Mouse (Mus musculus) left cerebral cortex, postnatal 10 days (tissue): ENCODE results near the gene Nt5c2. TPM values are rescaled to one million over a fixed set of nuclear protein-coding genes. Genes with fewer than 3 reads are reported as not detected.

Experiments used
- DNase-seq, 2 experiments: peaks; one replicate each; pipeline ENCODE4 v3.0.0; 2021 to 2022; ENCODE audit warnings: low spot score in 2 of 2, mixed read lengths in 1 of 2; ENCODE audit errors: extremely low spot score in 1 of 2
- intact Hi-C: fragments of 180-260 bp; cut with DNase I; formaldehyde crosslinking; loops from one replicate; pipeline ENCODE4 v1.15.1; 2025
- total RNA-seq, 2 experiments: library from RNA; stranded (reverse); gene quantifications; 2 replicates each; pipeline ENCODE4 v1.2.3; 2021

Nt5c2 gene
- total RNA-seq, result 10 to 100 TPM; 76.4 to 87.4 TPM

- DNase-seq, result peak; percentile 59 to 85
- intact Hi-C loops, result no loop called here
These were observed at the start of gene Nt5c2, which contains the start of gene Ina for GRCm38 (mm10) chr19:47014447-47015381. Gene Nt5c2 (minus strand): TSS chr19:47015153. Gene Ina (plus strand): TSS chr19:47014698.

DNA sequence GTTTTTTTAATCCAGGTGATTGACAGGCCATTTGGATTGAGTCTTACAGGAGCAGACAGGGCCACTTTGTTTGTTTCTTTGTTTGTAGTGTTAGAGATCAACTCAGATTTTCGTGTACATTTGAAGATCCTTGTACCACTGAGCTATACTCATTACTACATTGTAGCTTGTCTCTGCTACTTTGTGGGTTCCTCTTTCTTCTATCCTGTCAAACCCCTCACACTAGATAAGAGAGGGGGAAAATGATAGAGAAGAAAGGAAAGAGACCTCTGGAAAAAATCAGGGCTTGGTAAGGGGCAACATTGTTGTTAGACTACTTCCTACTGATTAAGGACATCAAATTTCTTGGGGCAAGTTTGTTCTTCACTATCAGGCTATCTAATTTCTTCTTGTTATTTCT is 42.7 kb upstream of the Nt5c2 start:
- intact Hi-C loops, result no loop called here
- no peak for DNase-seq

DNA sequence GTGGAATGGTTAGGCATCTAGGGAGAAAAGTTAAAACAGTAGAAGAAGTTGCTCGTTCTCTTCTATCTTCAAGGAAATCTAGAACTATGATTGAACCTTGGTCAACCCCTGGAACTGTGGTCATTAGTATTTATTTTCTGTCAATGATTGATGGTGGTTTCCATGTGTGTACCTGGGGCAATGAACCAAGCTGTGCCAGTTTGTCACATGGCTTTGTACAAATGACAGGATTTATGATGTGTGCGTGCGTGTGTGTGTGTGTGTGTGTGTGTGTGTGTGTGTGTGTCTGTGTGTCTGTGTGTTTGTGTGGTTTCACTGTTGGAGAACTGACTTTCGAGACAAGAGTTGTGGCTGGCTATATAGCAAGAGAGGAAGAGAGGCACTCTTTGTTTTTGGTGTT is 38.5 kb upstream of the Nt5c2 start:
- DNase-seq, result no peak
- intact Hi-C loops, result no loop called here

DNA sequence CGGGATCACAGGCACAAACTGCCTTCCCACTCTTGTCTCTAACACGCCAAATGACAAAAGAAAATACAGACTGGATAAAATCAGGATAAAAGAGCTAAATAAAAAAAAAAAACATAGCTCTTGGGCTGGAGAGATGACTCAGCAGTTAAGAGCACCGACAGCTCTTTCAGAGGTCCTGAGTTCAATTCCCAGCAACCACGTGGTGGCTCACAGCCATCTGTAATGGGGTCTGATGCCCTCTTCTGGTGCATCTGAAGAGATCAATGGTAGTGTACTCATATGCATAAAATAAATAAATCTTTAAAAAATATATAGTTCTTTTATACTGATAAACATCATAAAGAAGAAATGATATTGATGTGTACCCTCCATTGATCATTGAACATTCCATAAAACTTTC is 38.0 kb upstream of the Nt5c2 start:
- no peak for DNase-seq
- intact Hi-C loops, result no loop called here

GRCm38 (mm10) chr19:47050271-47051032 is 35.5 kb upstream of the Nt5c2 start, which contains the start of gene Pcgf6:
Gene Pcgf6 (minus strand): TSS chr19:47050906.
- intact Hi-C loops, result no loop called here
- DNase-seq, result peak; percentile 62 to 83

DNA sequence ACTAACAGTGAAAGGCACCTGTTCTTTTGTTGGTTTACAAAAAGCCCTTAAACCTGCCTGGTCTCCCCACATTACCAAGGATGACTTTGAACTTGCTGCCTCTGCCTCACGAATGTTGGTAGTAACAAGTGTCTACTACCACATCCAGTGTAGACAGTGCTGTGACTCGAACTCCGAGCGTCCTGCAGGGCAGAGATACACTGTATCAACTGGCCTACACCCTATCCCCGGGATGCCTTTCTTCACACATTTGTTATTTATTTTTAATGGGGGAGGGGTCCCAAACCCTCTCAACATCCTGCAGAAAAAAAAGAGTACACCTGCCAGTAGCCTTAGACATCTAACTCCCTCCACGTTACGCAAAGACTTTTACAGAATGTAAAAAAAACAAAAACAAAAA is 34.9 kb upstream of the Nt5c2 start:
- intact Hi-C loops, result no loop called here
- DNase-seq, result no peak

DNA sequence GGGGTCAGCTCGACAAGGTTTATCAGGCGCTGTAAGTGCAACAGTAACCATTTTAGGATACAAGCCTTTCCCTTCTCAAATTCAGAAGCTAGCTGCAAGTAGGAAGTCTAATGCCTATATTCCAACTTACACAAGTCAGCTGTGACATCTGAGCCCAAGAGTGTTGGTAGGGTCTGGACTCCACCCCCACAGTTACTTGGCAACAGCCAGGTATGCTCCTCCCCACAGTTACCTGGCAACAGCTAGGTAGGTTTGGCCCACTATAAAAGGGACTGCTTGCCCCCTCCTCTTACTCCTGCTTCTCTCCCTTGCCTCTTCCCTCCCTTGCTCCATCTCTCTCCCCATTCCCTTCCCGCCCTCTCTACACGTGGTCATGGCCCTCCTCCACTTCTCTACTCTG is 34.1 kb upstream of the Nt5c2 start:
- intact Hi-C loops, result no loop called here
- no peak for DNase-seq

DNA sequence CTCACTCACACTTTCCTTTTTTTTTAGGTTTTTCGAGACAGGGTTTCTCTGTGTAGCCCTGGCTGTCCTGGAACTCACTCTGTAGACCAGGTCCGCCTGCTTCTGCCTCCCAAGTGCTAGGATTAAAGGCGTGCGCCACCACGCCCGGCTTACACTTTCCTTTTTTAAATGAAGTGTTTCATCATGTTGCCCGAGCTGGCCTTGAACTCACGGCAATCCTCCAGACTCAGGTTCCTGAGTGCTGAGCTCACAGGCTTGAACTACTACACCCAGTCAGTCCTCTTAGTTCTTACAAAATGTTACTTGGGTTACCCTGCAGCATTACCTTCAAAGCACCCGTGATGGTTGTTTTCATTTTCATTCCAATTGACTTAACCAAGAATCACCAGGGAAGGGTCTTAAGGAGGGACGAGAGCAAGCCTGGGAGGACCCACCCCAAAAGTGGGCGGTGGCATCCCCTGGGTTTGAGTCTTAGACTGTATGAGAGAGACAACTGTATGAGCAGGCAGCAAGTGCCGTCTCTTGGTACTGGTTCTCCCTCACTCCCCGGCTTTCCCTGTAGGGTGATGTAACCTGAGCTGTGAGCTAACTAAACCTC is 32.4 kb upstream of the Nt5c2 start:
- DNase-seq, result no peak
- intact Hi-C loops, result no loop called here

- intact Hi-C loops, result no loop called here
- DNase-seq, result no peak
These were observed 31.4 kb upstream of the Nt5c2 start for GRCm38 (mm10) chr19:47046343-47046742.

GRCm38 (mm10) chr19:47043608-47044007 is 28.7 kb upstream of the Nt5c2 start:
- intact Hi-C loops, result loop anchor here (5.0 kb wide), 1 partner anchor 166 kb away; no protein-coding TSS in a partner anchor
- DNase-seq, result no peak

DNA sequence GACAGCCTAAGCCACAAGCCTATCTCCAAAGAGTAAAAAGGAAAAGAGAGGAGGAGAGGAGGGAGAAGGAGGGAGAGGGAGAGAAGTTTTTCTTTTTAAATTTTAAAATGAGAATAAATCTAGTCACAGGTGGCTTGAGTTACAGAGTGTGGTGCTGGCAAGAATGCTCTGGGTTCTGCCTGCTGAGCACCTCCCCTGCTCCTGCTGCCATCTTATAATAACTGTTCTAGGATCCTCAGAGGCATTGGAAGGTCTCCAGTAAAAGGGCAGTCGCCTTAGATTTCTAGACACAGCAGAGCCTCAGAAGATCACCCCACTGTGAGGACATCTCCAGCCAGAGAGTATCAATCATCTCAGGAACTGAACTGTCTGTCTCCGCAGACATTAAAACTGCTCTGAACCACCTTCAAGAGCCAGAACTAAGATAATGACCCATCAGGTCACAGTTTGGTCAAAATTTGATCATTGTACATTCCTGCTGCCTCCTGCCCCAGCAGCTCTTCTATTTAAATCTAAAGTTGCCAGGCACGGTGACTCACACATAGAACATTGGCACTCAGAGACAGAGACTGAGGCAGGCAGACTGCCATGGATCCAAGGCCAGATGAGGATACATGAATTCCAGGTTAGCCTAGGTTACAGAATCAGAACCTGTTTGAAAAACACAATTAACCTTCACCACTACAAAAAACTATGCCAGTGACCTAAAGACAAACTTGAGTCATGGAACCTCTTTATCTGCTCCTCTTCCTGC is 25.9 kb upstream of the Nt5c2 start:
- DNase-seq, result no peak
- intact Hi-C loops, result loop anchor here (5.0 kb wide), 1 partner anchor 164 kb away; no protein-coding TSS in a partner anchor

DNA sequence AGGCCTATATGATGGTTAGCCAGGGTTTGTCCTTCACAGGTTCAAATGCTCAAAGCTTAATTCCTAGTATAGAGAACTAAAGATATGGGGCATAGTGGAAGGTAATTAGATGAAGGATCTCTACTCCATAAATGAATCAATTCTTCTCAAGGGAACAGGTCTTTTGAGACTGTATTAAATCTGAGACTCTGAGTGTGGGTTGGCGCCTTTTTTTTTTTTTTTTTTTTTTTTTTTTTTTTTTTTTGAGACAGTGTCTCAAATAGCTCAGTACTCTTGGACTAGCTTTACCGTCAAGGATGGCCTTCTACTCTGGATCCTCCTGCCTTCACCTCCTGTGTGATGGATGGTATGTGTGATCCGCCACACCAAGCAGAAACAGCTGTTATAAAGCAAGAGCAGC is 21.6 kb upstream of the Nt5c2 start:
- DNase-seq, result no peak
- intact Hi-C loops, result no loop called here

DNA sequence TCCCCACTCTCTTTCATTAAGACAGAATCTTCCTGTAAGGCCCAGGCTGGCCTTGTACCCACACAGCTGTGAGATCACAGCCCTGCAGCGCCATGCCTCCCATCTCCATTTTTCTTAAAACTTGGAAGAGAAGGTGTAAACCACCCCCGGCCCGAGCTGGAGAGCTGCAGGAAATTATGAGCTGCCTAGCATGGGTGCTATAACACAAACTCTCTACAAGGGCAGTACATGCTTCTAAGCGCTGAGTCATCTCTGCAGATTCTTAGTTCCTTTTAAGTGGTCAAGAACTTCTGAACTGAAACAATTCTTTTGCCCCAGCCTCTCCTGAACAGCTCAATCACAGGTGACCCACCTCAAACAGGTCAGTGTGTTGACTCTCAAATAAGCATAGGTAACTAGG is 20.0 kb upstream of the Nt5c2 start:
- intact Hi-C loops, result no loop called here
- no peak for DNase-seq

GRCm38 (mm10) chr19:47031770-47032169 is 16.8 kb upstream of the Nt5c2 start:
- intact Hi-C loops, result no loop called here
- no peak for DNase-seq

DNA sequence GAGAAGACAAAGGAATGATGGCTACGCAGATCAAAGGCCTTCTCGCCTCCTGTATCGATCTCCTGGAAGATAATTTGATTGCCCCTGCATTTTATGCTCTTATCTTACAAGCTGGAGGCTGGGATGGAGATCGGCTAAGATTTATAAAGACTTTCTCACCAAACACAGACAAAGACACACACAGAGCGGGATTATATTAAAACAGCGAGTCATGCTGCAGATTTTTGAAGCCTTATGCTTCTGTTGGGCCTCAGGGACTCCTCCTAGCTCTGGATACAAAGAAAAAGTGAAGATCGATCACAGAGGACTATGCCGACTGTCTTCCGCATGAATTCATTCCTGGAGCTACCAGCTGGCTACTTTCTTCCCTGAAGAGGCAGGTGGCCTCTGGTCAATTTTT is 14.8 kb upstream of the Nt5c2 start:
- no peak for DNase-seq
- intact Hi-C loops, result no loop called here

- intact Hi-C loops, result no loop called here
- DNase-seq, result peak in 1 of 2 experiments; percentile 6
These were observed 11.6 kb upstream of the Nt5c2 start for GRCm38 (mm10) chr19:47026513-47026912.

- peak in 1 of 2 experiments; percentile 23 for DNase-seq
- intact Hi-C loops, result no loop called here
These were observed 10.0 kb upstream of the Nt5c2 start for GRCm38 (mm10) chr19:47024954-47025353.

DNA sequence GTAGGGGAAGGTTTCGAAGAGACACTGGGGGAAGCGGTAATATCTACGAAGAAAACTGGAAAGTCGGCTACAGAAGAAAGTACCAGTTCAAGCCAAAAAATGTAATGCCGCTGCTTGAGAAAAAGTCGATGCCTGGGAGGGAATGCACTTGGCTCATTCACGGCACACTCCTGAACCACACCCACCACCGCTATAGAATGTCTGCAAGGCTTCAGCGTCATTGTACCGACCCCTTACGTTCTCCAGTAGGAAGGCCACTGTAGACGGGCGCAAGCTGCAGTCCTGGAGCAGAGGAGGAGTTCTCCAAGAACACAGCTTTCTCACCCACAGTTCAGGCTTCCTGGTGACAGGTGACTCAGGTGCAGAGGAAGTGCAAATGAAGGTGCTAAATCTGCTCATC is 8.6 kb upstream of the Nt5c2 start:
- no peak for DNase-seq
- intact Hi-C loops, result no loop called here

- intact Hi-C loops, result no loop called here
- no peak for DNase-seq
These were observed 7.8 kb upstream of the Nt5c2 start for GRCm38 (mm10) chr19:47022709-47023108.
